Mouse (Mus musculus): ENCODE data around the gene Ccdc51. TPM values are rescaled to one million over a fixed set of nuclear protein-coding genes. Genes with fewer than 3 reads are reported as not detected.

Gene Ccdc51
- polyA plus RNA-seq, 1 experiment = 8.7 TPM

- no peak for TF ChIP-seq GATA1 (IDR thresholded peaks at IDR 0.05; ENCODE audit: low read length)
Measured at GRCm38 (mm10) chr9:109053366-109053765, 28.9 kb upstream of the Ccdc51 start.

- no peak for TF ChIP-seq GATA1 (IDR thresholded peaks at IDR 0.05; ENCODE audit: low read length)
Measured at GRCm38 (mm10) chr9:109053851-109054250, 28.4 kb upstream of the Ccdc51 start.

DNA sequence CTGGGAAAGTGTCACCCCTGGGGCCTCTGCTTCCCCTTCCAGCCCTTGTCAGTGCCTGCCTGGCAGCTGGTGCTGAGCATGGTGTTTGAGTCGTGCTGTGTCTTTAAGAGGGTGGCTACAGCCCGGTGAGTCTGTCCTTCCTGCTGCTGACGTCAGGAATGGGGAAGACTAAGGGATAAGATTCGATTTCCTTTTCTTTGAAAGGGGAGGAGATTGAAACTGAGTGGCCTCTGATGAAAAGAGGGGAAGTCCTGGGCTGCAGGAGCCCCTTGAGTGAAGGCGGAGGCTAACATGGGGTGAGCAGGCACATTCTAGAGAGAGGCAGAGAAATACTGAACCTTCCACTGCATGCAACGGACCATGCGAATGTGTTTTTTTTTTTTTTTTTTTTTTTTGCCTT is 27.6 kb upstream of the Ccdc51 start:
- no peak for TF ChIP-seq GATA1 (IDR thresholded peaks at IDR 0.05; ENCODE audit: low read length)

GRCm38 (mm10) chr9:109055271-109056030 is 26.8 kb upstream of the Ccdc51 start:
- no peak for TF ChIP-seq GATA1 (IDR thresholded peaks at IDR 0.05; ENCODE audit: low read length)

DNA sequence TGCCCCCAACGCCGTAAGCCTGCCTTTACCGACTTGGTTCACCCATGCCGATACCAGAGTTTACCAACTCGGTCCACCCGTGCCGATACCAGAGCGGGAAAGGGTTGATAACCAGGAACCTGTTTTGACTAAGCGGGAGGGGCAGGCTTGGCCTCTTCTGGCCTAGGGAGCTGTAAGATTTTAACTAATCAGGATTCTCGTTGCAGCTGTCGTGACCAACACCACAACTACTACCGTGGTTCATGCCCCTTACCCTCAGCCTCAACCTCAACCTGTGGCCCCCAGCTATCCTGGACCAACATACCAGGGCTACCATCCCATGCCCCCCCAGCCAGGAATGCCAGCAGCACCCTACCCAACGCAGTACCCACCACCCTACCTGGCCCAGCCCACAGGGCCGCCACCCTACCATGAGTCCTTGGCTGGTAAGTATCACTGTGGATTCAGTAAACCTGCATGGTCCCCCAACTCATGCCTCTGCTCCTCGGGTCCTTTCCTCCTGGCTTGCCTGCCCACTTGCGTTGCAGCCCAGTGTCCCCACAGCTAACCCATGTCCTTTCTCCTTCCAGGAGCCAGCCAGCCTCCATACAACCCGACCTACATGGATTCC is 26.1 kb upstream of the Ccdc51 start:
- TF ChIP-seq GATA1 (IDR thresholded peaks at IDR 0.05; ENCODE audit: low read length) = no peak

- no peak for TF ChIP-seq GATA1 (IDR thresholded peaks at IDR 0.05; ENCODE audit: low read length)
Measured at GRCm38 (mm10) chr9:109056916-109057315, 25.4 kb upstream of the Ccdc51 start.

- TF ChIP-seq GATA1 (IDR thresholded peaks at IDR 0.05; ENCODE audit: low read length) = no peak
Measured at GRCm38 (mm10) chr9:109057543-109057942, 24.8 kb upstream of the Ccdc51 start.

DNA sequence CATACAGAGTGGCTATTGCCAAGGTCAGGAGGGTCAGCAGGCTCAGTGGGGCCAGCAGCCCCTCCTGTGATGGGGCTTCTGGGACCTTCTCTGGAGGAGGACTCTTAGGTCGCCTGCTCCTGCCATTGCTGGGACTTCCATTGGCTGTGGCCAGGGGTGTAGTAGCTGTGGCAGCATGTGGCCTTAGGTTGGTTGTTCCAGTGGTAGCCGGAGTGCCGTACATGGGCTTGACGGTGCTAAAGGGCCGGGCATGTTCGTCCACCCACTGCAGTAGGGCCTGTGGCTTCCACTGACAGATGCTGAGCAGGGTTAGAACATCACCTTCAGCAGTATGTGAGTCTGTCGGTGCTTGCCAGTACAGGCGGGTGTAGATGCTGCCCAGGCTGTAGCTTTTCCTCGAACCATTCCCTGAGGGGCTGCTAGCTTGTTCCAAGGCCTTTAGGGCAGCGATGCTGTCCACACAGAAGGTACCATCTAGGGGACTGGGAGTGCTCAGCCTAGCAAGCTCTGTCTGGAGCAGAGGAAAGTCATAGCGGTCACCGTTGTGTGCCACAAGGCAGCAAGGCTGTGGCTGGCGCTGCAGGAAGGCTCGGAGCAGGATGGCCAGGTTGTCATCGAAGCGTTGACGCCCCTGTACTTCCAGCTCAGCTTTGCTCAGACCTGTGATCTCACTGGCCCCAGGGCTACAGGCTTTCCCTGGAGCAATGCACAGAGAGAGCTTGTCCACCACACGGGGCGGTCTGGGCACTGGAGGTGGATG is 24.1 kb upstream of the Ccdc51 start:
- no peak for TF ChIP-seq GATA1 (IDR thresholded peaks at IDR 0.05; ENCODE audit: low read length)

GRCm38 (mm10) chr9:109059136-109059903 is 23.0 kb upstream of the Ccdc51 start, which contains the start of gene Trex1:
Gene Trex1, minus strand, starts transcription at chr9:109059734.
- TF ChIP-seq GATA1 (IDR thresholded peaks at IDR 0.05; ENCODE audit: low read length) = no peak

- TF ChIP-seq GATA1 (IDR thresholded peaks at IDR 0.05; ENCODE audit: low read length) = no peak
Measured at GRCm38 (mm10) chr9:109060184-109060897, 22.0 kb upstream of the Ccdc51 start.

DNA sequence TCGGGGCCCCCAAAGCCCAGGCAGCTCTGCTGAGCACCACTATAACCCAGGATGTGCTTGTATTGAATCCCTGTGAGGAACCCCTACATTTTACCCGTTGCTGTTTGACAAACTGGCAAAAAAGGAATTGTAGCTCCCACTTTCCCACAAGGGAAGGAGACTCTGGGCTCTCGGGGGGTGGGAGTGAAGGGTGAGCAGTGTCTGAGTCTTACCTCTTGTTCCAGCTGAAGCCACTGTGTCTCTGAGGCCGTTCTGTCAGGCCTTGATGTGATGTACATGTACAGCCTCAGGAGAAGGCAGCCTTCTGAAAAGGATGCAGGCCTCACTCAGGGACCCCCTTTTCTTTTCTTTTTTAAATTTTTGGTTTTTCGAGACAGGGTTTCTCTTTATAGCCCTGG is 21.4 kb upstream of the Ccdc51 start:
- no peak for TF ChIP-seq GATA1 (IDR thresholded peaks at IDR 0.05; ENCODE audit: low read length)

GRCm38 (mm10) chr9:109068095-109068735 is 14.1 kb upstream of the Ccdc51 start:
- no peak for TF ChIP-seq GATA1 (IDR thresholded peaks at IDR 0.05; ENCODE audit: low read length)

DNA sequence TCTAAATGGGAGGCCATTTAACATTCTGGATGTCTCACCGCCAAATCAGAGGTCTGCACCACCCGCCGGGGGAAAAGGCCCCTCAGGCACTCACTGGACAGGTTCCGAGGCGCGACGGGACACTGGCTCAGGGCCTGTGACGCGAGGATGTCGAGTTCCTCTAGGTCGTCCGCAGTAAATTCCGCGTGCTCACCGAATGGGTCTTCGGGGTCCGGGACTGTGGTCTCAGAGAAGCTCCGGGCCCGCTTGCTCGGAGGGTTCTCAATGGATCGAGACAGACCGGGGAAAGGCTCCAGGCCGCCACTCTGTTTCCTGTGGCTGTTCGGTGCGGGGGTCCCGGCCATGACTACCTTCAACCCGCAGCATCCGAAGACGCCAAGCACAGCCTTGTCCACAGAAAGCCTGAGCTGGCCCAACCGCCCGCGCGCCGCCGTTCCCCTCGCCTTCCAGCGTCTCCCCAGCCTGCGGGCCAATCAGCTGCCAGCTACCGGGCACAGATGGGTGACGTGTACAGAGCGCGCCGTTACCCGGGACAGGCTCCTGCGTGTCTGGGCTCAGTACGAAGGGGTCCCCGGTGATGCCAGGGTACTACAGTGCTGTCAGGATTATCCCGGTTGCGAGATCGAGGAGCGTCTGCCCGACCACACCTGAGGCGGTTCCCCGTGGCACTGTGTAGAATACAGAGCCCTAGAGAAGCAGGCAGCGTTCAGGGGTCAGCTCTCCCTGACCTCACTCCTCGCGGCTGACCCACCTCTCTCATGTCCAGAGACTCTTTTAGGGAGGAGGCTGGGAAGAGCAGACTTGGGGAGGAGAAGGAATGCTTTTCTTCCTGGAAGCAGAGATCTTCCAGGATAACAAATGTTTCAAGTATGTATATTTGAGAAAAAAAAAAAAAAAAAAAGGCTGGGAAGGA is 8.4 kb upstream of the Ccdc51 start, which contains the start of gene Atrip:
TSS of gene Atrip (minus strand) at position 464 of the 913 bp plus-strand sequence.
- no peak for TF ChIP-seq GATA1 (IDR thresholded peaks at IDR 0.05; ENCODE audit: low read length)
